Mouse (Mus musculus) adrenal gland, adult 18-20 months (tissue): ENCODE data around the gene Hunk. TPM values are rescaled to one million over a fixed set of nuclear protein-coding genes. Genes with fewer than 3 reads are reported as not detected.
A peak's percentile ranks its signal among the peaks of the same experiment; 100 is the strongest.

ENCODE experiments used
- DNase-seq, 2 experiments: peaks; one replicate each; pipeline ENCODE4 v3.0.0; 2021 to 2022; ENCODE audit warnings: low spot score in 2 of 2
- total RNA-seq, 2 experiments: library from RNA; stranded (reverse); gene quantifications; 1 replicate in 1 of 2; 2 replicates in 1 of 2; pipeline ENCODE4 v1.2.3; 2021

The Hunk gene
- total RNA-seq, 2 experiments from 2014 or later, result 2.8 to 3.7 TPM

- no peak for DNase-seq
Observed at GRCm38 (mm10) chr16:90389103-90389750, 3.4 kb downstream of the Hunk start.

GRCm38 (mm10) chr16:90390731-90391130, 4.9 kb downstream of the Hunk start:
- DNase-seq, result peak; percentile 30 to 43

- DNase-seq, result no peak
Observed at GRCm38 (mm10) chr16:90394761-90395160, 8.9 kb downstream of the Hunk start.

- DNase-seq, result no peak
Observed at GRCm38 (mm10) chr16:90395996-90396556, 10.3 kb downstream of the Hunk start.

- no peak for DNase-seq
Observed at GRCm38 (mm10) chr16:90396882-90397281, 11.1 kb downstream of the Hunk start.

GRCm38 (mm10) chr16:90400314-90400713, 14.5 kb downstream of the Hunk start:
- DNase-seq, result no peak

GRCm38 (mm10) chr16:90400906-90401666, 15.3 kb downstream of the Hunk start:
- no peak for DNase-seq

- DNase-seq, result no peak
Observed at GRCm38 (mm10) chr16:90402292-90402691, 16.5 kb downstream of the Hunk start.

- no peak for DNase-seq
Observed at GRCm38 (mm10) chr16:90405195-90405594, 19.4 kb downstream of the Hunk start.

GRCm38 (mm10) chr16:90405599-90405998, 19.8 kb downstream of the Hunk start:
- DNase-seq, result no peak

- no peak for DNase-seq
Observed at GRCm38 (mm10) chr16:90407541-90408289, 21.9 kb downstream of the Hunk start.

GRCm38 (mm10) chr16:90412096-90413082, 26.6 kb downstream of the Hunk start:
- DNase-seq, result no peak

- no peak for DNase-seq
Observed at GRCm38 (mm10) chr16:90416621-90417020, 30.8 kb downstream of the Hunk start.

GRCm38 (mm10) chr16:90418661-90419060, 32.8 kb downstream of the Hunk start:
- peak in 1 of 2 experiments; percentile 41 for DNase-seq

GRCm38 (mm10) chr16:90421145-90421544, 35.3 kb downstream of the Hunk start:
- DNase-seq, result no peak

GRCm38 (mm10) chr16:90421551-90421950, 35.7 kb downstream of the Hunk start:
- DNase-seq, result no peak

- peak in 1 of 2 experiments; percentile 18 for DNase-seq
Observed at GRCm38 (mm10) chr16:90422108-90422529, 36.3 kb downstream of the Hunk start.

GRCm38 (mm10) chr16:90423898-90424297, 38.1 kb downstream of the Hunk start:
- DNase-seq, result no peak

- DNase-seq, result no peak
Observed at GRCm38 (mm10) chr16:90424391-90424790, 38.6 kb downstream of the Hunk start.

GRCm38 (mm10) chr16:90426234-90426633, 40.4 kb downstream of the Hunk start:
- no peak for DNase-seq
